9 mouse cellular contexts compared by ENCODE assay signal in genomic region chr17:78202756-78203155, GRCm38 (mm10). TPM values are rescaled to one million over a fixed set of nuclear protein-coding genes. Genes with fewer than 3 reads are reported as not detected.
DNase-seq lines count a peak whose midpoint lies in the region; ATAC-seq lines count a peak whose summit lies in the region.
"Had no signal": no experiment of that assay in that cellular context is flagged by ENCODE, and none has a peak within 500 bp of the region (broad histone marks: within the 10 kb centered on the region; RNA-seq: fewer than 3 reads in every experiment).

No protein-coding gene starts in this region.

- intact Hi-C loops in left cerebral cortex, postnatal 25 days (cut with DNase I): loop anchor here (5.0 kb wide), 1 partner anchor 400 kb away; no protein-coding TSS in a partner anchor

- 70% methylated on average over 3 of the region's 3 CpGs for WGBS in liver, embryonic 11.5 days
- 49% methylated on average over 3 of the region's 3 CpGs for WGBS in forebrain, embryonic 10.5 days
- WGBS in intestine, embryonic 14.5 days: 52% methylated on average over 3 of the region's 3 CpGs
- WGBS in neural tube, embryonic 14.5 days: 35% methylated on average over 3 of the region's 3 CpGs

- no peak for DNase-seq in liver, embryonic 11.5 days (ENCODE audit: low spot score)
- DNase-seq in liver: no peak
- no peak for DNase-seq in forebrain, embryonic 10.5 days (ENCODE audit: extremely low spot score, low spot score)
- DNase-seq in intestine, embryonic 14.5 days (ENCODE audit: low spot score): no peak
- DNase-seq in MN1 (ENCODE audit: low spot score): no peak
- DNase-seq in left cerebral cortex, postnatal 25 days (ENCODE audit: low spot score in 2 of 2): no peak
- DNase-seq: thymus, adult 2 months had no signal

- peak overlapping the region; percentile 94; the same call in 1 of the 2 replicates for H3K4me2 ChIP-seq in liver, embryonic 11.5 days
- H3K4me2 ChIP-seq in intestine, embryonic 14.5 days (ENCODE audit: low read length): peak overlapping the region; percentile 93
- H3K4me2 ChIP-seq in neural tube, embryonic 14.5 days (ENCODE audit: low read depth, low read length): peak overlapping the region; percentile 93

- H3K9ac ChIP-seq in liver, embryonic 11.5 days (ENCODE audit: low read depth, low read length): no peak overlapping the region
- H3K9ac ChIP-seq in intestine, embryonic 14.5 days (ENCODE audit: low read length): no peak overlapping the region
- H3K9ac ChIP-seq in neural tube, embryonic 14.5 days (replicated peaks; ENCODE audit: low read depth, low read length): peak overlapping the region; percentile 72; the same call in 1 of the 2 replicates

- peaks cover 16% of the 10 kb centered on the region for H3K4me1 ChIP-seq in liver, embryonic 11.5 days (replicated peaks; ENCODE audit: control insufficient read depth, insufficient read depth, low read length)
- H3K4me1 ChIP-seq in forebrain, embryonic 10.5 days: peaks cover 47% of the 10 kb centered on the region
- peaks cover 40% of the 10 kb centered on the region for H3K4me1 ChIP-seq in intestine, embryonic 14.5 days (replicated peaks; ENCODE audit: control insufficient read depth, insufficient read depth, low read length)
- peaks cover 19% of the 10 kb centered on the region; the same call in 1 of the 2 replicates for H3K4me1 ChIP-seq in neural tube, embryonic 14.5 days (ENCODE audit: control insufficient read depth, insufficient read depth, low read length)

- ATAC-seq in liver, embryonic 11.5 days (replicated peaks; ENCODE audit: low FRiP score): no peak
- ATAC-seq in intestine, embryonic 14.5 days (replicated peaks; ENCODE audit: low FRiP score, low TSS enrichment, low read depth): no peak
- ATAC-seq in neural tube, embryonic 14.5 days (ENCODE audit: low read depth): no peak

- H3K27me3 ChIP-seq in liver, embryonic 11.5 days (replicated peaks; ENCODE audit: control insufficient read depth, insufficient read depth, low read length): no peaks in the 10 kb centered on the region; the same call in 1 of the 2 replicates
- H3K27me3 ChIP-seq in forebrain, embryonic 10.5 days (ENCODE audit: poor library complexity, severe bottlenecking): peaks cover 23% of the 10 kb centered on the region
- H3K27me3 ChIP-seq in intestine, embryonic 14.5 days (replicated peaks; ENCODE audit: control insufficient read depth, insufficient read depth, low read length): no peaks in the 10 kb centered on the region
- peaks cover 3% of the 10 kb centered on the region; the same call in 1 of the 2 replicates for H3K27me3 ChIP-seq in neural tube, embryonic 14.5 days (ENCODE audit: control insufficient read depth, insufficient read depth, low read length)

- H3K9me3 ChIP-seq in liver, embryonic 11.5 days (ENCODE audit: control insufficient read depth, low read length): no peaks in the 10 kb centered on the region
- H3K9me3 ChIP-seq in forebrain, embryonic 10.5 days: no peaks in the 10 kb centered on the region
- H3K9me3 ChIP-seq in intestine, embryonic 14.5 days (ENCODE audit: control insufficient read depth, low read length): no peaks in the 10 kb centered on the region
- no peaks in the 10 kb centered on the region for H3K9me3 ChIP-seq in neural tube, embryonic 14.5 days (ENCODE audit: control insufficient read depth, low read length)
- H3K9me3 ChIP-seq: megakaryocyte, embryonic 14.5 days had no signal

- no peaks in the 10 kb centered on the region for H3K36me3 ChIP-seq in liver, embryonic 11.5 days (ENCODE audit: control insufficient read depth, insufficient read depth, low read length)
- H3K36me3 ChIP-seq in forebrain, embryonic 10.5 days (replicated peaks): no peaks in the 10 kb centered on the region
- H3K36me3 ChIP-seq in intestine, embryonic 14.5 days (ENCODE audit: control insufficient read depth, insufficient read depth, low read length): no peaks in the 10 kb centered on the region
- H3K36me3 ChIP-seq in neural tube, embryonic 14.5 days (ENCODE audit: control insufficient read depth, insufficient read depth, low read length): no peaks in the 10 kb centered on the region

- no peak overlapping the region for H3K4me3 ChIP-seq in liver, embryonic 11.5 days (ENCODE audit: low read depth, low read length)
- peak overlapping the region; percentile 83 for H3K4me3 ChIP-seq in forebrain, embryonic 10.5 days
- H3K4me3 ChIP-seq in intestine, embryonic 14.5 days (ENCODE audit: low read depth, low read length): 0 out of 2 replicates have a peak overlapping the region, but pooled peaks have one; percentile 8
- peak overlapping the region; percentile 91 for H3K4me3 ChIP-seq in neural tube, embryonic 14.5 days (ENCODE audit: low read depth, low read length)

- H3K27ac ChIP-seq in liver, embryonic 11.5 days (ENCODE audit: low read depth, low read length): no peak overlapping the region
- H3K27ac ChIP-seq in forebrain, embryonic 10.5 days: no peak overlapping the region
- no peak overlapping the region for H3K27ac ChIP-seq in intestine, embryonic 14.5 days (ENCODE audit: low read depth)
- H3K27ac ChIP-seq in neural tube, embryonic 14.5 days (ENCODE audit: low read depth, low read length): no peak overlapping the region

RNA-seq across cellular contexts. Expression of gene Crim1, which starts 2.7 kb away (rescaled TPM):
- 1.9 and 2.7 TPM in 2 replicates for polyA plus RNA-seq in liver, embryonic 11.5 days (2014; fragmentation: Nextera tagmentation; extraction: Ambion mirVana)
- 1.8 and 2.3 TPM in 2 replicates for polyA plus RNA-seq in forebrain, embryonic 10.5 days (2016; fragmentation: Nextera tagmentation; extraction: Ambion mirVana)
- polyA plus RNA-seq in intestine, embryonic 14.5 days (2014; fragmentation: Nextera tagmentation; extraction: Ambion mirVana): 6.1 and 6.9 TPM in 2 replicates
- polyA plus RNA-seq in neural tube, embryonic 14.5 days (2014; fragmentation: Nextera tagmentation; extraction: Ambion mirVana): 20.1 and 22.8 TPM in 2 replicates
- 10 to 100 TPM; 70.3 to 81.0 TPM for total RNA-seq in left cerebral cortex, postnatal 25 days (2021)
